Mouse (Mus musculus): ENCODE results near the gene Krtap6-5.
"Not testable (repeated sequence)": the region's sequence is repeated elsewhere in the genome, so short reads cannot be mapped to it uniquely, and the experiment has no call there.

- not testable (repeated sequence) for TF ChIP-seq CTCF (conservative IDR thresholded peaks at IDR 0.05; ENCODE audit: low read length); POU5F1 (IDR thresholded peaks at IDR 0.05; ENCODE audit: borderline replicate concordance, low read length)
Measured at GRCm38 (mm10) chr16:89041372-89041771, 6.3 kb downstream of the Krtap6-5 start, which contains the start of gene Gm10228.
